Mouse (Mus musculus) c-Kit-positive CD71-positive TER-119-negative erythroid progenitor cells, embryonic 14.5 days (primary cell): ENCODE results near the gene Dppa2.

Experiments
- DNase-seq: peaks from one replicate; pipeline ENCODE4 v3.0.0-alpha.2; 2013; ENCODE audit warnings: low read depth

Gene Dppa2

GRCm38 (mm10) chr16:48344193-48344592 is 40.5 kb downstream of the Dppa2 start:
- no peak for DNase-seq

GRCm38 (mm10) chr16:48347246-48347645 is 43.5 kb downstream of the Dppa2 start:
- no peak for DNase-seq

- DNase-seq, result no peak
Observed at GRCm38 (mm10) chr16:48355716-48356115, 52.0 kb downstream of the Dppa2 start.

GRCm38 (mm10) chr16:48356417-48356816 is 52.7 kb downstream of the Dppa2 start:
- no peak for DNase-seq

GRCm38 (mm10) chr16:48360887-48361286 is 57.2 kb downstream of the Dppa2 start:
- DNase-seq, result no peak

- no peak for DNase-seq
Observed at GRCm38 (mm10) chr16:48366801-48367200, 63.1 kb downstream of the Dppa2 start.

GRCm38 (mm10) chr16:48368096-48368495 is 64.4 kb downstream of the Dppa2 start:
- DNase-seq, result no peak
